Mouse (Mus musculus): ENCODE data around the gene Pfn1.

DNA sequence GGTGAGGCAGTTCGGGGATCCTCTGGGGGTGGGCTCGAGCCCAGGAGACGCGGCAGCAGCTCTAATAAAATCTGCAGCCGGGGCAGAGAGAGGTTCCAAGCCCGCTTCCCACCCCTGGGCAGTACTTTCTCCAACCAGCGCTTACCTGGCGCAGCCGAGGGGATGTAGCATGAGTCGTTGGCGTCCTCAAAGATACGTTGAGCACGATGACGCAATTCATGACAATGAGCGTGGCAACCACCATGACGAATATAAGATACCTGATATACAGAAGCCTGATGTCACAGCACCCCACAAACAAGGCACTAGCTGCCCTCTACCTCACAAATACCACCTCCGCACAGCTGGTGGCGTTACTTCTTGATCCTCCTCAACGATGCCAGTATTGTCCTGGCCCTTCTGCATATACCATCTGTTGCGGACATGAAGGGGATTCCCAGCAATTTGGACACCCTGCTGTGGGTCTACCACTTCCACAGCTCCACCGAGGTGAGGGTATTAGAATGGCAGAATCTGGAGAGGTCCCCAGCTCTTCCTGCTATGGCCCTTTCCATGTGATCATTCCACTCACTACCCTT lies 38.8 kb downstream of the Pfn1 start, which contains the start of gene 4930544D05Rik:
- TF ChIP-seq CTCF (IDR thresholded peaks at IDR 0.05; ENCODE audit: borderline replicate concordance, extremely low read depth, insufficient read depth, insufficient read length) = no peak
- TF ChIP-seq POLR2A (IDR thresholded peaks at IDR 0.05; ENCODE audit: borderline replicate concordance, extremely low read depth, insufficient read depth, insufficient read length, poor library complexity, severe bottlenecking) = no peak

All from brain, embryonic 14.5 days (tissue).